ENCODE assay signal across 8 mouse cellular contexts in genomic region chr5:32134051-32134732, GRCm38 (mm10). TPM values are rescaled to one million over a fixed set of nuclear protein-coding genes. Genes with fewer than 3 reads are reported as not detected.
A peak's percentile ranks its signal among the peaks of the same experiment; 100 is the strongest.
DNase-seq lines count a peak whose midpoint lies in the region; ATAC-seq lines count a peak whose summit lies in the region.

No protein-coding gene starts in this region.

- H3K4me1 ChIP-seq in embryonic facial prominence, embryonic 14.5 days (ENCODE audit: control insufficient read depth, insufficient read depth, low read length) = peaks cover 6% of the 10 kb centered on the region
- peaks cover 4% of the 10 kb centered on the region for H3K4me1 ChIP-seq in limb, embryonic 11.5 days (ENCODE audit: control insufficient read depth, insufficient read depth, low read length)
- H3K4me1 ChIP-seq in midbrain, embryonic 15.5 days = peaks cover 34% of the 10 kb centered on the region

- H3K9me3 ChIP-seq in embryonic facial prominence, embryonic 14.5 days (ENCODE audit: control insufficient read depth, low read length) = no peaks in the 10 kb centered on the region
- H3K9me3 ChIP-seq in limb, embryonic 11.5 days (ENCODE audit: control insufficient read depth, low read length) = no peaks in the 10 kb centered on the region
- no peaks in the 10 kb centered on the region for H3K9me3 ChIP-seq in midbrain, embryonic 15.5 days

- H3K27ac ChIP-seq in embryonic facial prominence, embryonic 14.5 days (replicated peaks; ENCODE audit: low read depth, low read length) = peak overlapping the region; percentile 98
- no peak overlapping the region for H3K27ac ChIP-seq in limb, embryonic 11.5 days (replicated peaks; ENCODE audit: low read depth, low read length)
- H3K27ac ChIP-seq in midbrain, embryonic 15.5 days = no peak overlapping the region

- ATAC-seq in CD4-positive, CD25-positive, alpha-beta regulatory T cell, adult 4 months = no peak
- ATAC-seq in embryonic facial prominence, embryonic 14.5 days (ENCODE audit: low read depth) = no peak
- no peak for ATAC-seq in limb, embryonic 11.5 days (ENCODE audit: insufficient number of reproducible peaks, low FRiP score, low TSS enrichment, low read depth)
- no peak for ATAC-seq in midbrain, embryonic 15.5 days (replicated peaks)
- ATAC-seq in erythroblast, adult 5-6 weeks (replicated peaks; ENCODE audit: low FRiP score, poor library complexity, severe bottlenecking) = no peak

- peak overlapping the region; percentile 70 for H3K4me2 ChIP-seq in embryonic facial prominence, embryonic 14.5 days (ENCODE audit: low read depth, low read length)
- peak overlapping the region; percentile 96 for H3K4me2 ChIP-seq in limb, embryonic 11.5 days (ENCODE audit: low read depth, severe bottlenecking)
- H3K4me2 ChIP-seq in midbrain, embryonic 15.5 days = peak overlapping the region; percentile 88

- no peaks in the 10 kb centered on the region for H3K36me3 ChIP-seq in embryonic facial prominence, embryonic 14.5 days (ENCODE audit: control insufficient read depth, insufficient read depth, low read length)
- no peaks in the 10 kb centered on the region for H3K36me3 ChIP-seq in limb, embryonic 11.5 days (ENCODE audit: control insufficient read depth, insufficient read depth, low read length)
- no peaks in the 10 kb centered on the region for H3K36me3 ChIP-seq in midbrain, embryonic 15.5 days (replicated peaks)

- peak overlapping the region; percentile 83 for H3K9ac ChIP-seq in embryonic facial prominence, embryonic 14.5 days (ENCODE audit: low read depth, low read length)
- H3K9ac ChIP-seq in limb, embryonic 11.5 days (ENCODE audit: low read length) = no peak overlapping the region
- H3K9ac ChIP-seq in midbrain, embryonic 15.5 days = 0 out of 2 replicates have a peak overlapping the region, but pooled peaks have one; percentile 47

- H3K4me3 ChIP-seq in embryonic facial prominence, embryonic 14.5 days (ENCODE audit: low read depth, low read length) = peak overlapping the region; percentile 62
- peak overlapping the region; percentile 65 for H3K4me3 ChIP-seq in limb, embryonic 11.5 days (ENCODE audit: low read depth, low read length)
- H3K4me3 ChIP-seq in midbrain, embryonic 15.5 days = peak overlapping the region; percentile 63

- peak; percentile 28 for DNase-seq in CD4-positive, CD25-positive, alpha-beta regulatory T cell, adult 2 months (ENCODE audit: low read depth, low spot score)
- peak; percentile 22 for DNase-seq in ES-CJ7 (ENCODE audit: low read depth, low spot score)
- DNase-seq in embryonic facial prominence, embryonic 14.5 days (ENCODE audit: low spot score) = no peak
- peak; percentile 39 for DNase-seq in heart, postnatal 4 days
- DNase-seq in limb, embryonic 11.5 days (ENCODE audit: low spot score) = peak; percentile 35

- no peaks in the 10 kb centered on the region for H3K27me3 ChIP-seq in embryonic facial prominence, embryonic 14.5 days (replicated peaks; ENCODE audit: control insufficient read depth, insufficient read depth, low read length)
- H3K27me3 ChIP-seq in limb, embryonic 11.5 days (ENCODE audit: control insufficient read depth, insufficient read depth, low read length) = peaks cover 11% of the 10 kb centered on the region
- peaks cover 56% of the 10 kb centered on the region for H3K27me3 ChIP-seq in midbrain, embryonic 15.5 days (replicated peaks)

- WGBS in embryonic facial prominence, embryonic 14.5 days = 5% methylated on average over 21 of the region's 21 CpGs
- WGBS in limb, embryonic 11.5 days = 4% methylated on average over 21 of the region's 21 CpGs
- 2% methylated on average over 21 of the region's 21 CpGs for WGBS in midbrain, embryonic 15.5 days

RNA-seq across cellular contexts. Expression of gene Fosl2, which starts 1.4 kb away (rescaled TPM):
- polyA plus RNA-seq in CD4-positive, CD25-positive, alpha-beta regulatory T cell, adult 4 months (2017; shearing (Covaris generic)) = 1 to 10 TPM; 1.5 to 1.9 TPM
- 7.7 and 10.8 TPM in 2 replicates for polyA plus RNA-seq in embryonic facial prominence, embryonic 14.5 days (2014; fragmentation: Nextera tagmentation; extraction: Ambion mirVana)
- 10 to 100 TPM; 25.0 to 26.8 TPM for total RNA-seq in heart, postnatal 4 days (2021)
- 0.55 and 0.67 TPM in 2 replicates for polyA plus RNA-seq in limb, embryonic 11.5 days (2014; fragmentation: Nextera tagmentation; extraction: Ambion mirVana)
- 0.41 and 0.54 TPM in 2 replicates for polyA plus RNA-seq in midbrain, embryonic 15.5 days (2015; fragmentation: Nextera tagmentation; extraction: Ambion mirVana)
- 11.7 and 12.7 TPM in 2 replicates for total RNA-seq in erythroblast, adult 5-6 weeks (2015; ENCODE audit: low replicate concordance)
- total RNA-seq in erythroblast, adult 5-6 weeks (2017; ENCODE audit: low replicate concordance) = 4.0 and 4.3 TPM in 2 replicates
